Mouse (Mus musculus) neural tube, embryonic 11.5 days (tissue): ENCODE data around the gene Adgrl3. TPM values are rescaled to one million over a fixed set of nuclear protein-coding genes. Genes with fewer than 3 reads are reported as not detected.
A peak's percentile ranks its signal among the peaks of the same experiment; 100 is the strongest.

Experiments used
- ATAC-seq: fragments of 200-750 bp; cut with Nextera tagmentation; 2 replicates; pipeline ENCODE4 v1.8.0; 2017; ENCODE audit warnings: moderate number of reproducible peaks, mild to moderate bottlenecking, moderate TSS enrichment, moderate library complexity; ENCODE audit not compliant: insufficient read depth, low FRiP score, low TSS enrichment
- DNase-seq: peaks from one replicate; pipeline ENCODE4 v3.0.0-alpha.2; 2015; ENCODE audit warnings: low spot score
- H3K27ac ChIP-seq: fragments of 300-500 bp; sonication (generic); 2 replicates; pipeline ENCODE4 v1.5.1; 2014; ENCODE audit warnings: low read depth, mild to moderate bottlenecking, low read length
- H3K27me3 ChIP-seq: fragments of 300-500 bp; sonication (generic); 2 replicates; pipeline ENCODE4 v1.6.1; 2014; ENCODE audit warnings: mild to moderate bottlenecking, low read length, mixed read lengths; ENCODE audit not compliant: control insufficient read depth, insufficient read depth
- H3K36me3 ChIP-seq: fragments of 300-500 bp; sonication (generic); 2 replicates; pipeline ENCODE4 v1.6.1; 2014; ENCODE audit warnings: mild to moderate bottlenecking, low read length, moderate library complexity, mixed read lengths; ENCODE audit not compliant: control insufficient read depth, insufficient read depth
- H3K4me1 ChIP-seq: fragments of 300-500 bp; sonication (generic); 2 replicates; pipeline ENCODE4 v1.6.1; 2014; ENCODE audit warnings: low read length, mixed read lengths; ENCODE audit not compliant: control insufficient read depth, insufficient read depth
- H3K4me2 ChIP-seq: fragments of 300-500 bp; sonication (generic); 2 replicates; pipeline ENCODE4 v1.6.1; 2014; ENCODE audit warnings: low read depth, mild to moderate bottlenecking, moderate library complexity
- H3K4me3 ChIP-seq: fragments of 300-500 bp; sonication (generic); 2 replicates; pipeline ENCODE4 v1.5.1; 2014; ENCODE audit warnings: low read depth, low read length
- H3K9ac ChIP-seq: fragments of 300-500 bp; sonication (generic); 2 replicates; pipeline ENCODE4 v1.6.1; 2014; ENCODE audit warnings: mild to moderate bottlenecking, low read length
- H3K9me3 ChIP-seq: fragments of 300-500 bp; sonication (generic); 2 replicates; pipeline ENCODE4 v1.6.1; 2016; ENCODE audit warnings: low read length; ENCODE audit not compliant: control insufficient read depth
- WGBS: fragments of 180-500 bp; shearing (Covaris S2); extraction: QIAGEN DNeasy Blood & Tissue Kit; methylation state at CpG from one replicate; pipeline ENCODE4 v1.1.7; 2014; 5-methylcytosine and 5-hydroxymethylcytosine counted together
- polyA plus RNA-seq: library from polyadenylated mRNA; unstranded; fragments of >200 nt; fragmentation: Nextera tagmentation; extraction: Ambion mirVana; gene quantifications from 2 replicates; pipeline ENCODE4 v1.2.1, GENCODE M21; 2014

Gene Adgrl3
- polyA plus RNA-seq, 1 experiment from 2014 or later = 25.0 TPM

DNA sequence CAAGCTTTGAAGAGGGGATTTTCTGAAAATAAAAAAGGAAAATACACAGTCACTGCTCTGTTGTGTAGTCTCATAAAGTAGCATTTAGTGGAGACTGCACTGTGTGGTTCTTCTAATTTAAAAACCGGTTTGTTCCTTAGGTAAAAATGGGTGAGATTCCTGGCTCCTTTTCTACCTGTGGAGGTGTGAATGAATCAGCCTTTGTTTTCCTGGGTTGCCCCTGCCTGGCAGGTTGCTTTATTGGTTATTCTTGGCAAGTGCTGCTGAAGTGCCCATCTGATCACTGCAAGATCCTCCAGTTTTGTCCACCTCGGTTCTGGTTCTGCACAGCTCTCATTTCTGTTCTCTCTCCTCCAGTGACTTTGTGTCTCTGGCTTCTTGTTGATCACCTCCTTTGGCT, 136.3 kb downstream of the Adgrl3 start:
- Histone ChIP-seq H3K27ac (no peak overlapping the region), H3K27me3 (no peaks in the 10 kb centered on the region), H3K4me1 (no peaks in the 10 kb centered on the region), H3K9ac (no peak overlapping the region), H3K4me3 (no peak overlapping the region), H3K4me2 (no peak overlapping the region), H3K9me3 (no peaks in the 10 kb centered on the region), H3K36me3 (no peaks in the 10 kb centered on the region)
- 35% methylated on average over 2 of the region's 2 CpGs for WGBS
- DNase-seq (no peak), ATAC-seq (no peak)

DNA sequence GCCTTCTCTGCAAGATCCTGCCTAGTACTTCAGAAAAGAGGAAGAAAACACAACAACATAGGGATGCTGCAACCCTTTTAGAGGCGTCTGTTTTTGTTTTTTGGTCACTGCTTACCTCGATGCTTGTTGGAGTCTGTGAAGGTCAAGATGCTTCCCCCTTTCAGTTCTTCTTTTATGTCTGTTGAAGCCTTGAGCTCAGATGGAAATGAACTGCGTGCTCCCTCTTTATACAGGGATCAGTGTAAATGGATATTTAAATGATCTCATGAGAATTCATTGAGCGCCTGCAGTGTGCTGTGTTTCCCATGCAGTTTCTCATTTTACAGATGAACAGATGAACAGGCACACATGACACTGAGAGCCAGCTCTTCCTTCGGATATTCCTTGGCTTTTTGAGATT, 136.9 kb downstream of the Adgrl3 start:
- DNase-seq = no peak
- Histone ChIP-seq H3K4me3 (no peak overlapping the region), H3K4me2 (no peak overlapping the region), H3K9ac (no peak overlapping the region), H3K9me3 (no peaks in the 10 kb centered on the region), H3K36me3 (no peaks in the 10 kb centered on the region), H3K27ac (no peak overlapping the region), H3K4me1 (no peaks in the 10 kb centered on the region), H3K27me3 (no peaks in the 10 kb centered on the region)
- 46% methylated on average over 5 of the region's 5 CpGs for WGBS
- no peak for ATAC-seq

DNA sequence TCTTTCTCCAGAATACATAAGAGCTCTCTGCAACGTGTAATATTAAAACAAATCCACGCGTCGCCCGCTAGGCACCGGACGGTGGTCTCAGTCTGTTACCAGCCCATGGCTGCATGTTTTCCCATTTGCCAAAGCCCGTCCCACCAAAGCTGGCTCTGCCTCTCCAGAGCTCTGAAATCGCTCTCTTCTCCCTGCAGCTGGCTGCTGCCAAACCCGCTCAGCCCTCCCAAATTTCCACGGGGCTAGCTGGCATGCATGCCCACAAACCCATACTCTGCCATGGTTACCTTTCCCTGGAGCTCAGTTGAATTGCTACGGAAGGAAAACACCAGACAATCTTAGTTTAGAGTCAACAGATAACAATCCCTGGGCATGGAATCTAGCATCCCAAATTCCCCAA, 139.1 kb downstream of the Adgrl3 start:
- H3K27me3 ChIP-seq = no peaks in the 10 kb centered on the region
- H3K4me2 ChIP-seq = no peak overlapping the region
- H3K36me3 ChIP-seq = no peaks in the 10 kb centered on the region
- no peaks in the 10 kb centered on the region for H3K4me1 ChIP-seq
- 88% methylated on average over 12 of the region's 12 CpGs for WGBS
- H3K9me3 ChIP-seq = no peaks in the 10 kb centered on the region
- H3K4me3 ChIP-seq = no peak overlapping the region
- H3K27ac ChIP-seq = no peak overlapping the region
- no peak overlapping the region for H3K9ac ChIP-seq
- ATAC-seq = no peak
- DNase-seq = no peak

DNA sequence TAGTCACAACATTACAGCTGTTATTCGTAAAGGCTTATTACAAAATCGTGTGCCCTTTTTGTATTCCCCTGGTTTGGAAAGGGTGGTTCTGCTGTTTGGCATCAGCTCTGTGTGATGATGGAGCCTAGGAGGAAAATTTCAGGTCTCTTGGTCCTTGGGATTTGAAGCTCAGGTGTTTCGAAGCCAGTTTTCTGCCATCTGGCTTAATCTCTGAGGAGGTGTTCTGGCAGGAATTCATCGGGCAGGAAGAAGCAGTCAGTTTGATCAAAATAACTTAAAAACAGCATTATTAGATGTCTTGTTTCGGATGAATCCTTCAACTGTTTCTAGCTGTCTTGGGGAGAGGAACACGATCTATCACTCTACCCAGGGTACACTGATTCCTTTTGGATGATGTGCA, 140.5 kb downstream of the Adgrl3 start:
- H3K27ac ChIP-seq = no peak overlapping the region
- H3K9ac ChIP-seq = no peak overlapping the region
- H3K9me3 ChIP-seq = no peaks in the 10 kb centered on the region
- H3K4me3 ChIP-seq = no peak overlapping the region
- no peak for DNase-seq
- ATAC-seq = no peak
- H3K4me1 ChIP-seq = no peaks in the 10 kb centered on the region
- no peak overlapping the region for H3K4me2 ChIP-seq
- no peaks in the 10 kb centered on the region for H3K27me3 ChIP-seq
- 91% methylated on average over 6 of the region's 6 CpGs for WGBS
- H3K36me3 ChIP-seq = no peaks in the 10 kb centered on the region

DNA sequence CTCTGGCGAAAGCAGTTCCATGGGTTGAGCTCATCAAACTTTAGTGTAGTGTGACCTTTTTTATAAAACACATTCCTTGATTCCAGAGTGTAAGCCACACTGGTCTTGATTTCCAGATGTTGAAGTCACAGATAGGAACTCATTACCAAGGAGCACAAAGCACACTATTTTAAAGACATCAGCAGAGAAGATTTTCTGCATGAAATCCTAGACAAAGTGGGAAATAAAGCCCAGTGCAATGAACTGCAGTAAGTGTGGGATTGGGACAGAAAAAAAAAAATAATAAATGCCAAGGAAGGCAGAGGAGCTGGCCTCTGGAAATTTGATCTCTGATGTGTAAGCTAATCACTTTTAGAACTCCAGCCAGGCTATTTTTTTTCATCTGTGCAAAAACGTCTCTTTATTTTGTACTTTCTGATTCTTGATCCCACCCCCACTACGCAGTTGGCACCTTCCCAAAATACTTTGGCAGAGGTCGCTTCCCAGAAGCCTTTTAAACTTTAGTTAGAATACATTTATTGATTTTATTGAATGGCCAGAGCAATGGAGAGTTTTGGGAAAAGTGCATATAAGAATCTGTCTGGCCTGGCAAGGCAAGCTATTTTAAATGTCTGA, 169.0 kb downstream of the Adgrl3 start:
- DNase-seq = no peak
- no peaks in the 10 kb centered on the region for H3K27me3 ChIP-seq
- H3K36me3 ChIP-seq = no peaks in the 10 kb centered on the region
- H3K27ac ChIP-seq = no peak overlapping the region
- H3K9ac ChIP-seq = no peak overlapping the region
- H3K4me1 ChIP-seq = no peaks in the 10 kb centered on the region
- no peak for ATAC-seq
- 59% methylated on average over 4 of the region's 4 CpGs for WGBS
- H3K4me3 ChIP-seq = no peak overlapping the region
- no peaks in the 10 kb centered on the region for H3K9me3 ChIP-seq
- H3K4me2 ChIP-seq = no peak overlapping the region

DNA sequence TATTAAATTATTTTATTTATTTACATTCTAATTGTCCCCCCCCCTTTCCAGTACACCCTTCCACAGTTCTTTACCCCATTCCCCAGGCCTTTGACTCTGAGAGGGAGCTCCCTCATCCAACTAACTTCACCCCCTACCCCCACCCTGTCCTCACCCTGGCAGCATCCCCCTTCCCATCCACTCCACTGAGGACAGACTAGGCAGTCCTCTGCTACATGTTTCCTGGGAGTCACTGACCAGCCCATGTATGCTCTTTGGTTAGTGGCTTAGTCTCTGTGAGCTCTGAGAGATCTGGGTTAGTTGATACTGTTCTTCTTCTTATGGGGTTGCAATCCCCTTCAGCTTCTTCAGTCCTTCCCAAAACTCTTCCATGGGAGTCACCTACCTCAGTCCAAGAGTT, 180.4 kb downstream of the Adgrl3 start:
- H3K36me3 ChIP-seq = no peaks in the 10 kb centered on the region
- ATAC-seq = no peak
- no peak overlapping the region for H3K4me3 ChIP-seq
- DNase-seq = no peak
- no peaks in the 10 kb centered on the region for H3K27me3 ChIP-seq
- no peak overlapping the region for H3K9ac ChIP-seq
- H3K9me3 ChIP-seq = no peaks in the 10 kb centered on the region
- no peaks in the 10 kb centered on the region for H3K4me1 ChIP-seq
- no peak overlapping the region for H3K4me2 ChIP-seq
- no peak overlapping the region for H3K27ac ChIP-seq

DNA sequence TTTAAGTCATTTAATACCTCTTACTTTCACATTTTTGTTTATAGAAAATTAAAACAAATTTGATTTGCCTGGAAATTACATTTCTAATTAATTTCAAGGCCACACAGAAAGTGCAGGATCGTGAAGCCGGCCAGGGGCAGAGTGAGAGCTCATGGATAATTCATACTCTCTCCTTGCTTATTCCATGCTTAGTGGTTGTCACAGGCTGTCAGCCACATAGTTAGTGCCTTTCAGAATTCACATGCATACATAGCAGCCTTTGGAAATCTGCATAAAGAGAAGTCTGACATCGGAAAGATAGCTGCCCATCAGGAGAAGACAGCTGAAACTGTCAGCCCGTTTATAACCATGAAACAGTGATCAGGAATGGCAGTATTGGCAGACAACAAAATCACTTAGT, 181.9 kb downstream of the Adgrl3 start:
- H3K4me3 ChIP-seq = no peak overlapping the region
- no peaks in the 10 kb centered on the region for H3K4me1 ChIP-seq
- H3K4me2 ChIP-seq = no peak overlapping the region
- ATAC-seq (no peak), DNase-seq (no peak)
- 76% methylated on average over 4 of the region's 4 CpGs for WGBS
- H3K36me3 ChIP-seq = no peaks in the 10 kb centered on the region
- no peak overlapping the region for H3K27ac ChIP-seq
- no peaks in the 10 kb centered on the region for H3K9me3 ChIP-seq
- no peak overlapping the region for H3K9ac ChIP-seq
- no peaks in the 10 kb centered on the region for H3K27me3 ChIP-seq

DNA sequence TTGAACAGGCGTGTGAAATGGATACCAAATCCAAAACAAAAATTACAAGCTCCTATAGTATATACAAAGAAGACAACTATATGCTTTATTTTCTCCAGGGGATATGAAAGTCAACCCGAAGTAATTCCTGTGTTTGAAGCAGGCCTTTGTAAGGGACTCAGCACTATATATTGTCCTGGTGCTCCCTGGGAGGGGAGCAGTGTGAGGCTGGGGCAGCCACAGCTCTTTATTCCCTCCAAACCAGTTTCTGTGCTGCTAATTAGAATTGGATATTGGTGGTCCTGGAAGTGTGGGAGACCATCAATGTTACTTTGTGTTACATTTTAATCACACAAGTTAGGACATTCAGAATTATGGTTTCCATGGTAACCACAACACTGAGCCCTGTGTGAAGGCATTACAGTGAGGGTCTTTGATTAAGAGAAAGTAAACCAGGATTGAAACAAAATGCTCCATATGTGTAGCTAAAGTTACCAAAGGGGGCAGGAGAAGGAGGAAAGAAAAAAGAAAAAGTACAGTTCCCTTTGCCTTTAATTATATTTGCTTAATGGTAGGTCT, 198.6 kb downstream of the Adgrl3 start:
- Histone ChIP-seq H3K9me3 (no peaks in the 10 kb centered on the region), H3K4me1 (no peaks in the 10 kb centered on the region), H3K36me3 (no peaks in the 10 kb centered on the region), H3K27me3 (no peaks in the 10 kb centered on the region), H3K9ac (no peak overlapping the region), H3K27ac (no peak overlapping the region), H3K4me3 (no peak overlapping the region), H3K4me2 (no peak overlapping the region)
- 65% methylated on average over 2 of the region's 2 CpGs for WGBS
- peak; percentile 61; the same call in 1 of the 2 replicates for ATAC-seq
- DNase-seq = no peak

DNA sequence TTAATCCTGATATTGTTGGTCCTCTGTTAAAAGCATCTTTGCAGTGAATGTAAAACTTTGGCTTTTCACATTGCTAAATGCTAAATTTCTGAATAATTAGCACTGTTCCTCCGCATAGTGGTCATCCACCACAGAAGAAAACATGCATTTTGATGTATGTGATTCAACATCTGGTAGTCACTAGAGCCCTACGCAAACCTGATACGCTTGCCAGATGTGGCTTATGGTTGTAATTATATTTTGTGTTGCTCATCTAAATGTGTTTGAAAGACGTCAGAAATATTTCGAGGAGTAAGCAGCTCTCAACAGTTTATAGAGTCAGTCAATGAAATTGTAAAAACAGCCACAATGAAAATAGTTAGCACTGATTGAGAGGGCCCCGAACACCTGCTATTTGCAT, 204.5 kb downstream of the Adgrl3 start:
- no peak for ATAC-seq
- H3K9ac ChIP-seq = no peak overlapping the region
- H3K27me3 ChIP-seq = no peaks in the 10 kb centered on the region
- H3K27ac ChIP-seq = no peak overlapping the region
- H3K36me3 ChIP-seq = no peaks in the 10 kb centered on the region
- DNase-seq = no peak
- 68% methylated on average over 6 of the region's 6 CpGs for WGBS
- no peak overlapping the region for H3K4me3 ChIP-seq
- H3K4me2 ChIP-seq = no peak overlapping the region
- no peaks in the 10 kb centered on the region for H3K4me1 ChIP-seq
- no peaks in the 10 kb centered on the region for H3K9me3 ChIP-seq
